Mouse (Mus musculus) bone marrow, adult 2 months (tissue): ENCODE data around the gene Git2. TPM values are rescaled to one million over a fixed set of nuclear protein-coding genes. Genes with fewer than 3 reads are reported as not detected.
A peak's percentile ranks its signal among the peaks of the same experiment; 100 is the strongest.

Source experiments
- H3K27ac ChIP-seq: fragments of 200-500 bp; 2 replicates; pipeline ENCODE4 v1.5.1; 2012; ENCODE audit warnings: low read depth, mild to moderate bottlenecking, control low read depth, inconsistent platforms, low read length; ENCODE audit not compliant: control insufficient read depth, poor library complexity, insufficient read depth
- H3K4me1 ChIP-seq: fragments of 200-500 bp; 2 replicates; pipeline ENCODE4 v1.6.1; 2011; ENCODE audit warnings: low read length; ENCODE audit not compliant: control insufficient read depth, insufficient read depth
- H3K4me3 ChIP-seq: fragments of 200-500 bp; replicated peaks from 2 replicates; pipeline ENCODE3; 2011; ENCODE audit warnings: mild to moderate bottlenecking, low read depth, low read length, control low read depth; ENCODE audit not compliant: control insufficient read depth
- CTCF ChIP-seq: fragments of 200-500 bp; IDR thresholded peaks from 2 replicates; pipeline ENCODE4 v1.5.1; 2011; ENCODE audit warnings: low read length, control low read depth; ENCODE audit not compliant: control insufficient read depth, insufficient read depth
- POLR2A ChIP-seq: fragments of 200-500 bp; IDR thresholded peaks from 2 replicates; pipeline ENCODE4 v1.6.1; 2011; ENCODE audit warnings: low read depth, mild to moderate bottlenecking, control low read depth, low read length, borderline replicate concordance; ENCODE audit not compliant: control insufficient read depth
- WGBS: fragments of 180-500 bp; shearing (Covaris S2); methylation state at CpG from one replicate; pipeline ENCODE4 v1.1.7; 2018; 5-methylcytosine and 5-hydroxymethylcytosine counted together
- polyA plus RNA-seq: library from polyadenylated mRNA; stranded (reverse); fragments of >200 nt; gene quantifications from 2 replicates; pipeline ENCODE4 v1.2.4, GENCODE M21; 2011; ENCODE audit warnings: low replicate concordance; ENCODE audit not compliant: missing spikeins, insufficient read depth, insufficient read length

The Git2 gene
- polyA plus RNA-seq, 1 experiment: 52.4 TPM

GRCm38 (mm10) chr5:114809181-114809756 lies 34.0 kb upstream of the Git2 start:
- TF ChIP-seq POLR2A (no peak), CTCF (no peak)
- H3K4me3 ChIP-seq: no peak overlapping the region
- peaks cover 3% of the 10 kb centered on the region; the same call in 1 of the 2 replicates for H3K4me1 ChIP-seq
- no peak overlapping the region for H3K27ac ChIP-seq
- 77% methylated on average over 10 of the region's 10 CpGs for WGBS

DNA sequence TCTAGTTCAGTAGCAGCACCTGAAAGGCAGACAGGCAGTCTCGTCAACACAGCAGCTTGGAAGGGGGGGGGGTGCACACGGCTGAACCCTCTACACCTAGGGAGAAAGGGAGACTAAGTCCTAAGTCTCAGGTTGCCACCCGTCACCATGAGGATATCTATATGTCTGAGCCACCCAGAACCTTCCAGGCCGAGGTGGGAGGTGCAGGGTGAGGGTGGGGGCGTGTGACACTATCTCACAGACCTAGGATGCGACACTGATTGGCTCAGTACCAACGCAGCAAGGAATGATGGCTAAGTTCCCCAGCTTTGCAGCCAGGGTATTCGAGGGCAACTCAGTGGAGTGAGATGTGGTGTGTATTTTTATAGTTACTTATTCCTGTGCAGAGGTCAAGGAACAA lies 33.1 kb upstream of the Git2 start:
- WGBS: 56% methylated on average over 8 of the region's 8 CpGs
- TF ChIP-seq CTCF: no peak
- TF ChIP-seq POLR2A: no peak
- peaks cover 3% of the 10 kb centered on the region; the same call in 1 of the 2 replicates for H3K4me1 ChIP-seq
- H3K4me3 ChIP-seq: no peak overlapping the region
- no peak overlapping the region for H3K27ac ChIP-seq

- Histone ChIP-seq H3K27ac (no peak overlapping the region), H3K4me1 (peaks cover 3% of the 10 kb centered on the region; the same call in 1 of the 2 replicates), H3K4me3 (no peak overlapping the region)
- WGBS: 52% methylated on average over 6 of the region's 6 CpGs
- no peak for TF ChIP-seq CTCF
- no peak for TF ChIP-seq POLR2A
These were observed 32.6 kb upstream of the Git2 start for GRCm38 (mm10) chr5:114807893-114808292.

- TF ChIP-seq POLR2A (no peak), CTCF (no peak)
- Histone ChIP-seq H3K27ac (peak overlapping the region; percentile 31; the same call in 1 of the 2 replicates), H3K4me3 (no peak overlapping the region), H3K4me1 (peaks cover 3% of the 10 kb centered on the region; the same call in 1 of the 2 replicates)
- 18% methylated on average over 8 of the region's 8 CpGs for WGBS
These were observed 32.2 kb upstream of the Git2 start for GRCm38 (mm10) chr5:114807468-114807867.

- peak overlapping the region; percentile 46 for H3K4me3 ChIP-seq
- TF ChIP-seq POLR2A (no peak), CTCF (no peak)
- peaks cover 3% of the 10 kb centered on the region; the same call in 1 of the 2 replicates for H3K4me1 ChIP-seq
- H3K27ac ChIP-seq: peak overlapping the region; percentile 82
- WGBS: 18% methylated on average over 9 of the region's 9 CpGs
These were observed 31.7 kb upstream of the Git2 start for GRCm38 (mm10) chr5:114807063-114807462.

GRCm38 (mm10) chr5:114806636-114807035 lies 31.3 kb upstream of the Git2 start:
- Histone ChIP-seq H3K4me3 (peak overlapping the region; percentile 46), H3K4me1 (peaks cover 3% of the 10 kb centered on the region; the same call in 1 of the 2 replicates), H3K27ac (peak overlapping the region; percentile 82)
- WGBS: 34% methylated on average over 8 of the region's 8 CpGs
- no peak for TF ChIP-seq CTCF
- no peak for TF ChIP-seq POLR2A

GRCm38 (mm10) chr5:114805436-114806350 lies 30.4 kb upstream of the Git2 start:
- H3K4me1 ChIP-seq: peaks cover 3% of the 10 kb centered on the region; the same call in 1 of the 2 replicates
- H3K27ac ChIP-seq: peak overlapping the region; percentile 82
- peak overlapping the region; percentile 22 for H3K4me3 ChIP-seq
- TF ChIP-seq CTCF (no peak), POLR2A (no peak)
- WGBS: 19% methylated on average over 15 of the region's 15 CpGs

DNA sequence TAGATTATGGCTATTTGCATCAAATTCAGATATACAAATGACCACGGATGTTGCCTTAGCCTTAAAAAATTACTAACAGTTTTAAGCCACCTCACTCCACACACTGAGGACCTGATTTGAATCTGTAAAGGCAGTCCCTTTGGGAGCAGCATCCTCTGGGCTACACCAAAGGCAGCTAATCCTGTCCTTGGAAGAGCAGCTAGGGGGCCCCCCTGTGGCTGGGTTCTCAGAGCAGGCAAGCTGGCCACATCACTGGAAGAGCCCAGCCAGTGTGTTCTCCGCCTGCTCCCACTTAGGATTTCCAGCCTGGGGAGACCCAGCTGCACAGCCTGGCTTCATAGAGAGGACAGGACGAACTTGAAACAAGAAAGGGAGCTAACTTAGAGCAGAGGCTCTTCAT lies 29.6 kb upstream of the Git2 start:
- H3K4me3 ChIP-seq: no peak overlapping the region
- H3K27ac ChIP-seq: peak overlapping the region; percentile 39; the same call in 1 of the 2 replicates
- H3K4me1 ChIP-seq: peaks cover 3% of the 10 kb centered on the region; the same call in 1 of the 2 replicates
- 59% methylated on average over 3 of the region's 3 CpGs for WGBS
- TF ChIP-seq CTCF: 0 out of 2 replicates have a peak, but pooled peaks have one; percentile 14
- no peak for TF ChIP-seq POLR2A
